In genomic region chr10:71349290-71349689, GRCm38 (mm10) we compare ENCODE assay signal across 8 mouse cellular contexts. TPM values are rescaled to one million over a fixed set of nuclear protein-coding genes. Genes with fewer than 3 reads are reported as not detected.
DNase-seq lines count a peak whose midpoint lies in the region; ATAC-seq and TF ChIP-seq lines count a peak whose summit lies in the region.

No protein-coding gene starts in this region.

- H3K27ac ChIP-seq in heart, adult 2 months = peak overlapping the region; percentile 94
- no peak overlapping the region for H3K27ac ChIP-seq in bone marrow, adult 2 months (ENCODE audit: control insufficient read depth, insufficient read depth, low read depth, low read length, poor library complexity)
- H3K27ac ChIP-seq in intestine, embryonic 14.5 days (ENCODE audit: low read depth) = no peak overlapping the region
- no peak overlapping the region for H3K27ac ChIP-seq in midbrain, embryonic 10.5 days (replicated peaks)
- H3K27ac ChIP-seq in thymus, adult 2 months (ENCODE audit: control insufficient read depth, insufficient read depth, low read length) = no peak overlapping the region

- TF ChIP-seq EP300 in heart, adult 2 months (IDR thresholded peaks at IDR 0.05; ENCODE audit: insufficient read depth, low read depth, low read length) = no peak

- H3K27me3 ChIP-seq in heart, adult 2 months (ENCODE audit: control insufficient read depth, insufficient read depth, low read length) = no peaks in the 10 kb centered on the region
- H3K27me3 ChIP-seq in intestine, embryonic 14.5 days (replicated peaks; ENCODE audit: control insufficient read depth, insufficient read depth, low read length) = no peaks in the 10 kb centered on the region
- H3K27me3 ChIP-seq in midbrain, embryonic 10.5 days (ENCODE audit: low read depth, poor library complexity, severe bottlenecking) = no peaks in the 10 kb centered on the region
- no peaks in the 10 kb centered on the region for H3K27me3 ChIP-seq in thymus, adult 2 months (ENCODE audit: control insufficient read depth, insufficient read depth, low read length)

- no peaks in the 10 kb centered on the region for H3K36me3 ChIP-seq in heart, adult 2 months (ENCODE audit: control insufficient read depth, insufficient read depth, low read length)
- 0 out of 2 replicates have a peak, but pooled peaks cover 6% of the 10 kb centered on the region for H3K36me3 ChIP-seq in intestine, embryonic 14.5 days (ENCODE audit: control insufficient read depth, insufficient read depth, low read length)
- H3K36me3 ChIP-seq in midbrain, embryonic 10.5 days = peaks cover 38% of the 10 kb centered on the region
- H3K36me3 ChIP-seq in thymus, adult 2 months (ENCODE audit: control insufficient read depth, insufficient read depth, low read length) = no peaks in the 10 kb centered on the region

- intact Hi-C loops in heart, adult 2 months (cut with DNase I) = loop anchor here (5.0 kb wide), 2 partner anchors 62 to 112 kb away; partner anchors contain the start of genes Tfam and Ube2d1

- no peak for TF ChIP-seq POLR2A in heart, adult 2 months (IDR thresholded peaks at IDR 0.05; ENCODE audit: insufficient read depth, low read depth, low read length)
- no peak for TF ChIP-seq POLR2A in bone marrow, adult 2 months (IDR thresholded peaks at IDR 0.05; ENCODE audit: borderline replicate concordance, control insufficient read depth, low read depth, low read length)
- no peak for TF ChIP-seq POLR2A in thymus, adult 2 months (IDR thresholded peaks at IDR 0.05; ENCODE audit: control insufficient read depth, extremely low read depth, insufficient read depth, low read length, poor library complexity)

- H3K9ac ChIP-seq in heart, adult 2 months (ENCODE audit: low read depth, low read length) = no peak overlapping the region
- no peak overlapping the region for H3K9ac ChIP-seq in intestine, embryonic 14.5 days (ENCODE audit: low read length)

- ATAC-seq in intestine, embryonic 14.5 days (replicated peaks; ENCODE audit: low FRiP score, low TSS enrichment, low read depth) = no peak

- TF ChIP-seq CTCF in heart, adult 2 months (IDR thresholded peaks at IDR 0.05) = no peak
- no peak for TF ChIP-seq CTCF in bone marrow, adult 2 months (IDR thresholded peaks at IDR 0.05; ENCODE audit: control insufficient read depth, insufficient read depth, low read length)
- TF ChIP-seq CTCF in thymus, adult 2 months (IDR thresholded peaks at IDR 0.05; ENCODE audit: borderline replicate concordance, control insufficient read depth, extremely low read depth, insufficient read depth, low read length, poor library complexity) = no peak

- no peak for DNase-seq in heart, adult 2 months
- DNase-seq in heart, adult 11 months = no peak
- DNase-seq in intestine, embryonic 14.5 days (ENCODE audit: low spot score) = no peak
- DNase-seq in midbrain, embryonic 10.5 days (ENCODE audit: low spot score) = no peak
- DNase-seq in retina, embryonic 14.5 days (ENCODE audit: low spot score) = no peak
- DNase-seq in frontal cortex, postnatal 25 days (ENCODE audit: low spot score in 2 of 2) = no peak
- no peak for DNase-seq in thymus, adult 2 months

- H3K4me3 ChIP-seq in heart, adult 2 months = peak overlapping the region; percentile 96; the same call in 1 of the 2 replicates
- peak overlapping the region; percentile 66 for H3K4me3 ChIP-seq in bone marrow, adult 2 months (replicated peaks; ENCODE audit: control insufficient read depth, low read depth, low read length)
- H3K4me3 ChIP-seq in intestine, embryonic 14.5 days (ENCODE audit: low read depth, low read length) = peak overlapping the region; percentile 83
- peak overlapping the region; percentile 94 for H3K4me3 ChIP-seq in midbrain, embryonic 10.5 days
- H3K4me3 ChIP-seq in thymus, adult 2 months (ENCODE audit: control insufficient read depth, insufficient read depth, low read length) = no peak overlapping the region

- 62% methylated on average over 1 of the region's 1 CpGs for WGBS in heart, adult 2 months
- WGBS in bone marrow, adult 2 months = 28% methylated on average over 1 of the region's 1 CpGs
- WGBS in intestine, embryonic 14.5 days = 86% methylated on average over 1 of the region's 1 CpGs
- WGBS in midbrain, embryonic 10.5 days = 92% methylated on average over 1 of the region's 1 CpGs
- WGBS in thymus, adult 2 months = 91% methylated on average over 1 of the region's 1 CpGs

- peak overlapping the region; percentile 84 for H3K4me2 ChIP-seq in intestine, embryonic 14.5 days (ENCODE audit: low read length)

- peaks cover 6% of the 10 kb centered on the region for H3K4me1 ChIP-seq in heart, adult 2 months (ENCODE audit: control insufficient read depth, insufficient read depth, low read length)
- H3K4me1 ChIP-seq in bone marrow, adult 2 months (ENCODE audit: control insufficient read depth, insufficient read depth, low read length) = peaks cover 1% of the 10 kb centered on the region; the same call in 1 of the 2 replicates
- H3K4me1 ChIP-seq in intestine, embryonic 14.5 days (replicated peaks; ENCODE audit: control insufficient read depth, insufficient read depth, low read length) = peaks cover 13% of the 10 kb centered on the region; the same call in 1 of the 2 replicates
- peaks cover 42% of the 10 kb centered on the region for H3K4me1 ChIP-seq in midbrain, embryonic 10.5 days
- peaks cover 19% of the 10 kb centered on the region for H3K4me1 ChIP-seq in thymus, adult 2 months (replicated peaks; ENCODE audit: control insufficient read depth, insufficient read depth, low read length)

- H3K79me2 ChIP-seq in heart, adult 2 months (replicated peaks; ENCODE audit: control insufficient read depth, insufficient read depth, low read length) = peaks cover 5% of the 10 kb centered on the region; the same call in 1 of the 2 replicates

- no peaks in the 10 kb centered on the region for H3K9me3 ChIP-seq in intestine, embryonic 14.5 days (ENCODE audit: control insufficient read depth, low read length)
- H3K9me3 ChIP-seq in midbrain, embryonic 10.5 days (replicated peaks) = no peaks in the 10 kb centered on the region

RNA-seq across cellular contexts. Expression of gene Ipmk, which starts 1.7 kb away (rescaled TPM):
- total RNA-seq in heart, adult 2 months (2021) = 10 to 100 TPM; 12.6 to 17.9 TPM
- polyA plus RNA-seq in heart, adult 2 months (2012; rRNA removed) = 5.0 and 8.5 TPM in 2 replicates
- polyA plus RNA-seq in bone marrow, adult 2 months (2011; ENCODE audit: insufficient read depth, insufficient read length, low replicate concordance, missing spikeins) = 9.3 and 16.2 TPM in 2 replicates
- 19.9 and 21.5 TPM in 2 replicates for polyA plus RNA-seq in intestine, embryonic 14.5 days (2014; fragmentation: Nextera tagmentation; extraction: Ambion mirVana)
- polyA plus RNA-seq in midbrain, embryonic 10.5 days (2016; fragmentation: Nextera tagmentation; extraction: Ambion mirVana) = 19.1 and 20.2 TPM in 2 replicates
- polyA plus RNA-seq in thymus, adult 2 months (2012; rRNA removed) = 9.8 and 14.4 TPM in 2 replicates

RNA-seq across cellular contexts. Expression of gene Cisd1, which starts 4.5 kb away (rescaled TPM):
- total RNA-seq in heart, adult 2 months (2021) = 100 to 1,000 TPM; 295 to 338 TPM
- 203 and 212 TPM in 2 replicates for polyA plus RNA-seq in heart, adult 2 months (2012; rRNA removed)
- 16.3 and 24.2 TPM in 2 replicates for polyA plus RNA-seq in bone marrow, adult 2 months (2011; ENCODE audit: insufficient read depth, insufficient read length, low replicate concordance, missing spikeins)
- polyA plus RNA-seq in intestine, embryonic 14.5 days (2014; fragmentation: Nextera tagmentation; extraction: Ambion mirVana) = 103 and 108 TPM in 2 replicates
- 153 and 154 TPM in 2 replicates for polyA plus RNA-seq in midbrain, embryonic 10.5 days (2016; fragmentation: Nextera tagmentation; extraction: Ambion mirVana)
- polyA plus RNA-seq in thymus, adult 2 months (2012; rRNA removed) = 34.2 and 35.1 TPM in 2 replicates
